Mouse (Mus musculus) MEL (cell line): ENCODE data around the gene Rffl.

Experiments used
- CTCF ChIP-seq, 3 experiments: IDR thresholded peaks in 2 of 3; conservative IDR thresholded peaks in 1 of 3; 2 replicates each; pipeline ENCODE4 v1.5.1; 2011 to 2012; ENCODE audit warnings: low read length in 3 of 3, low read depth in 2 of 3, mild to moderate bottlenecking in 2 of 3, improper control_type of control experiment in 1 of 3, inconsistent platforms in 1 of 3, mixed read lengths in 1 of 3, moderate library complexity in 1 of 3; ENCODE audit not compliant: control insufficient read depth in 1 of 3, insufficient read depth in 1 of 3, poor library complexity in 1 of 3, severe bottlenecking in 1 of 3
- GATA1 ChIP-seq: IDR thresholded peaks from 2 replicates; pipeline ENCODE4 v1.6.1; 2011; ENCODE audit warnings: low read depth, low read length, improper control_type of control experiment
- HCFC1 ChIP-seq: IDR thresholded peaks from 2 replicates; pipeline ENCODE4 v1.6.1; 2012; ENCODE audit warnings: low read depth, mild to moderate bottlenecking, inconsistent platforms, low read length, improper control_type of control experiment, moderate library complexity
- MAX ChIP-seq: IDR thresholded peaks from 2 replicates; pipeline ENCODE4 v1.6.1; 2011; ENCODE audit warnings: low read length, improper control_type of control experiment
- MAZ ChIP-seq: IDR thresholded peaks from 2 replicates; pipeline ENCODE4 v1.6.1; 2012; ENCODE audit warnings: low read depth, mild to moderate bottlenecking, inconsistent platforms, low read length, improper control_type of control experiment
- POLR2A ChIP-seq, 2 experiments: IDR thresholded peaks; 2 replicates each; pipeline ENCODE4 v1.6.1; 2011 to 2012; ENCODE audit warnings: low read length in 2 of 2, mild to moderate bottlenecking in 2 of 2, control low read depth in 1 of 2, improper control_type of control experiment in 1 of 2, low read depth in 1 of 2, moderate library complexity in 1 of 2; ENCODE audit not compliant: control insufficient read depth in 1 of 2, insufficient read depth in 1 of 2, poor library complexity in 1 of 2
- TBP ChIP-seq: IDR thresholded peaks from 2 replicates; pipeline ENCODE4 v1.8.0; 2011; ENCODE audit warnings: low read depth, low read length, improper control_type of control experiment
- USF1 ChIP-seq: IDR thresholded peaks from 2 replicates; pipeline ENCODE4 v1.6.1; 2014; ENCODE audit warnings: low read depth, mild to moderate bottlenecking, inconsistent platforms, low read length, improper control_type of control experiment, moderate library complexity
- USF2 ChIP-seq, 2 experiments: IDR thresholded peaks; 2 replicates each; pipeline ENCODE4 v1.6.1; 2011 to 2012; ENCODE audit warnings: improper control_type of control experiment in 2 of 2, low read length in 2 of 2, borderline replicate concordance in 1 of 2, inconsistent platforms in 1 of 2, low read depth in 1 of 2, mild to moderate bottlenecking in 1 of 2; ENCODE audit not compliant: insufficient read depth in 1 of 2

GRCm38 (mm10) chr11:82833929-82834328 is 37.1 kb downstream of the Rffl start:
- TF ChIP-seq USF2 (IDR thresholded peaks at IDR 0.05; ENCODE audit: borderline replicate concordance in 1 of 2, insufficient read depth in 1 of 2, low read depth in 1 of 2, low read length in 2 of 2) (no peak), CTCF (IDR thresholded peaks at IDR 0.05 in 2 of 3, conservative IDR thresholded peaks at IDR 0.05 in 1 of 3; ENCODE audit: control insufficient read depth in 1 of 3, insufficient read depth in 1 of 3, low read depth in 2 of 3, low read length in 3 of 3, poor library complexity in 1 of 3, severe bottlenecking in 1 of 3) (no peak), USF1 (no peak), POLR2A (IDR thresholded peaks at IDR 0.05; ENCODE audit: control insufficient read depth in 1 of 2, insufficient read depth in 1 of 2, low read depth in 1 of 2, low read length in 2 of 2, poor library complexity in 1 of 2) (no peak), GATA1 (no peak), HCFC1 (no peak), TBP (no peak), MAZ (no peak), MAX (no peak)
